Mouse (Mus musculus): ENCODE results near the gene Podn.

DNA sequence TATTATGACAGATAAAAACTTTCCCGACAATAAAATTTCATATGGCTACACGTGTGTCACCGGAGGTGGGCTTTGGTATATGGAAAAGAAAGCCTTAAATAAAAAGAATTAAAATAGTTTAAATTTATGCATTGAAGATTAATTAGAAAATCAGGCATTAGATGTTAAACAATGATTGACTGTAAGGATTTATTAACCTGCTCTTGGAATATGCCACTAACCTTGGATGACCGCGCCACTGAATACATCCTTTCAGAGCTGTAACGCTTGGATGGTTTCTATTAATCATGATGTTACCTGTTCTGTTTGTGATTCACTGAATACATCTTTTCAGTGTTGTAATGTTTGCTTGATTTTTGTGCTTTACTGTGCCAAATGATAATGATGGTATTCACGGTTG lies 13.5 kb upstream of the Podn start:
- TF ChIP-seq POLR2A (IDR thresholded peaks at IDR 0.05; ENCODE audit: borderline replicate concordance, control insufficient read depth, low read depth, low read length) (no peak), CTCF (IDR thresholded peaks at IDR 0.05; ENCODE audit: control insufficient read depth, insufficient read depth, low read length) (no peak)

All from bone marrow, adult 2 months (tissue).